Mouse (Mus musculus): ENCODE results near the gene Gm813.
A peak's percentile ranks its signal among the peaks of the same experiment; 100 is the strongest.
"Not testable (repeated sequence)": the region's sequence is repeated elsewhere in the genome, so short reads cannot be mapped to it uniquely, and the experiment has no call there.

Gm813 gene

GRCm38 (mm10) chr16:58616878-58617277 lies at the start of gene Gm813:
TSS of gene Gm813 (minus strand) at chr16:58616978.
- no peak for DNase-seq (ENCODE audit: low read depth, low spot score)

- not testable (repeated sequence) for DNase-seq (ENCODE audit: low read depth, low spot score)
Observed at GRCm38 (mm10) chr16:58665137-58665536, 48.4 kb upstream of the Gm813 start.

DNA sequence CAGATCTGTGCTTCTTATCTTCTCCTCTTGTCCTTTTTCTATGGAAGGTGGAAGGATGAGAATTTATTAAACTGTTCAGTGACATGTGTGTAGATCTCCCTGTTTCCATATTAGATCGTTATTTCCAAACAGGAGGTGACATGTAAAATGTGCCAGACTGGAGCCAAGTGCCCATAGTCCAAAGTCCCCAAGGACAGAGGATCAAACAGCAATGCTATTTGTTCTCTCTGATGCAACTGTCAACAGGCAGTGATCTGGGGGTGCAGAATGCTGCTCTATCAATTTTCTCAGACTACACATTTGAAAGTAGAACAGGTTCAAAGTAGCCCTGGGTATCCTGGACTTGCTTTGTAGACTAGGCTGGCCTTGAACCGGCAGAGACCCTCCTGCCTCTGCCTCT lies 47.0 kb upstream of the Gm813 start:
- DNase-seq (ENCODE audit: low read depth, low spot score): no peak

DNA sequence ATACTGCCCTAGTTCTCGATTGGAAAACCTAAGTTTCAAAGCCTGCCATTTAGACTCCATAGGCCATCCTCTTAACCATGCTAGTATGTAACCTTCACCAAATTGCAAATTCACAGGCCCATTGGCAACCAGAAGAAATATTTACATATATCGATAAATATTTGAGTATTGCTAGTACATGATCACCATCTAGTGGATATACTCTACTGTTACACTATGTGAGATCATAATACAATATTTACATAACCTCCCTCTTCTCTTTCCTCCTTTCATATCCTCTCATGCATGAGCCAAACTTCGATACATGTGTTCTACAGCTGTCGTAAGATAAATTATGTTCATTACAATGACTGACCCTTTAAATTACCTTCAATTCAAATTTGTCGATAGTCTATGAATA lies 46.2 kb upstream of the Gm813 start:
- DNase-seq (ENCODE audit: low read depth, low spot score): peak; percentile 33

GRCm38 (mm10) chr16:58662287-58662791 lies 45.6 kb upstream of the Gm813 start:
- DNase-seq (ENCODE audit: low read depth, low spot score): no peak

GRCm38 (mm10) chr16:58661826-58662225 lies 45.0 kb upstream of the Gm813 start:
- DNase-seq (ENCODE audit: low read depth, low spot score): no peak

GRCm38 (mm10) chr16:58658668-58659067 lies 41.9 kb upstream of the Gm813 start:
- DNase-seq (ENCODE audit: low read depth, low spot score): no peak

GRCm38 (mm10) chr16:58656526-58656925 lies 39.7 kb upstream of the Gm813 start:
- DNase-seq (ENCODE audit: low read depth, low spot score): no peak

- DNase-seq (ENCODE audit: low read depth, low spot score): no peak
Observed at GRCm38 (mm10) chr16:58655751-58656150, 39.0 kb upstream of the Gm813 start.

GRCm38 (mm10) chr16:58649979-58650378 lies 33.2 kb upstream of the Gm813 start:
- DNase-seq (ENCODE audit: low read depth, low spot score): no peak

DNA sequence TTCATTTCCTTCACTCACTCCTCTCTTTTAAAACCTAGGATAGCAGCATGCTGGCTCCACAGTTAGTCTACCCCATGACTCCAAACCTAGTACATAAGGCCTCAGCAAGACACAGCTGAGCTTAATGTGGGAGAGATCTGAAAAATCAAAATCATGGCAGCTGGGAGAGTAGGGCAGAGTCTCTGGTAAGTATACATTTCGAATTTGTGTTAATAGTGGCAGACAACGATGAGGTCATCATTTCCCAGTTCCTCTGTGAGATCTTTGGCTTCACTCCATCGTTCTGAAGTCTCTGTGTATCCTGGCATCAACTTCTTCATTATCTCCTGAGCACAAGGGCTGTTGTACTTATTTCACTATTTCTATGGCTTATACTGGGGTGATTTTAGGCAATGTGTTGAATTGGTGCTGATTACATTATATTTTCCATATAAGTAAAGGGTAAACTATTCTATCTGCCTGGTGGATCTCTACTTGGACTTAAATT lies 22.0 kb upstream of the Gm813 start, which contains the start of gene E330017A01Rik:
E330017A01Rik (minus strand) TSS at position 51 of the 487 bp plus-strand sequence.
- DNase-seq (ENCODE audit: low read depth, low spot score): no peak

DNA sequence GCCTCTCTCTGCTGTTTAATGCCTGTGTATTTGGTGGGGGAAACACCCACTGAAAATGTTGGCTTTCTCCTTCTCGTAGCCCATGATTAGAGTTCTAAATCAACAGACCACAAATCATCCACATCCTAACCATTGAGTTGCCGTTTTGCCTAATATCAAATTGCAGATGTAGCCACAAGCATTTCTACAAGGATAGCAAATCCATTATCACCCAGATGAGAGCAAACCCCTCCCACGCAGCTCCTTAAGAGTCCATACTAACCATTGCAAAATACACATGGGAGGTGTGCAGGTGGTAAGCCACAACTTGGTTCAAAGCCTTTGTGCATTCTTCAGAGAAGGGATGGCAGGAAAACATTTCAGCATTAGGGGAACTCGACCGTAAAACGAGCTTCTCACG lies 21.2 kb upstream of the Gm813 start:
- no peak for DNase-seq (ENCODE audit: low read depth, low spot score)

- no peak for DNase-seq (ENCODE audit: low read depth, low spot score)
Observed at GRCm38 (mm10) chr16:58637448-58637847, 20.7 kb upstream of the Gm813 start.

GRCm38 (mm10) chr16:58635866-58636265 lies 19.1 kb upstream of the Gm813 start:
- DNase-seq (ENCODE audit: low read depth, low spot score): no peak

GRCm38 (mm10) chr16:58629736-58630135 lies 13.0 kb upstream of the Gm813 start:
- no peak for DNase-seq (ENCODE audit: low read depth, low spot score)

DNA sequence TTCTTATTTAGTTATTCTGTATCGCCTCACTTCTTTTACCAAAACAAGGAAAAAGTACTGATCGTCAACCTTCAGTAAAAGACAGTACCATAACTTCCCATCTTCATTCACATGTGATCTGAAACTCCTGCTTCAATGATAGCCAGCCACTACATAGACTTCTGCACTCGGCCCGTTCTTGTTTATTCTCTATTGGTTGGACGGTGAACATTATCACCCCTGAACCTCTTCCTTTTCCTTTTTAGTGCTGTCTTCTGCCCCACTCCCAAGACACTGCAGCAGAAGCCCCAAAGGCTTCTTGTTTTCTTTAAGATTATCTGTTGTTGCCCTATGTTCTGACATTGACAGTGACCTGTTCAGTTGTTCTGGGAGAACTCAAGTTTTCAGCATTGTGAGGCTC lies 12.2 kb upstream of the Gm813 start:
- no peak for DNase-seq (ENCODE audit: low read depth, low spot score)

- DNase-seq (ENCODE audit: low read depth, low spot score): no peak
Observed at GRCm38 (mm10) chr16:58628336-58628680, 11.5 kb upstream of the Gm813 start.

GRCm38 (mm10) chr16:58627597-58628335 lies 11.0 kb upstream of the Gm813 start:
- no peak for DNase-seq (ENCODE audit: low read depth, low spot score)

DNA sequence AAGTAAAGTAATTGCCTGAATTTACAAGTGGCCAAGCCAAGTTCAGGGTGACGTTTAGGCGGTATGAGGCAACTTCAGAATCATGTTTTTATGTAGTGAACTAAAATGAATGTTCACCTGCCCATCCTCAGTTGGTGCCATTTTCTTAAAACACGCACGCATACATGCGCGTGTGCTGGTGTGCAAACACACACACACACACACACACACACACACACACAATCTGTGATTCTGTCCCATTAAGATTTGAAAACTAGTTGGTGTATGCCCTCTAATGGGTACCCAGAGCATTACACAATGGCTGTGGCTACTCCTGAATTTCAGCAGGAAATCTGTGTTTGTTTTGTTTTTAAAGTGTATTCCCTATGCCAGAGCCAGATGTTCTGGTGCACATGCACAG lies 7.2 kb upstream of the Gm813 start:
- peak; percentile 43 for DNase-seq (ENCODE audit: low read depth, low spot score)

DNA sequence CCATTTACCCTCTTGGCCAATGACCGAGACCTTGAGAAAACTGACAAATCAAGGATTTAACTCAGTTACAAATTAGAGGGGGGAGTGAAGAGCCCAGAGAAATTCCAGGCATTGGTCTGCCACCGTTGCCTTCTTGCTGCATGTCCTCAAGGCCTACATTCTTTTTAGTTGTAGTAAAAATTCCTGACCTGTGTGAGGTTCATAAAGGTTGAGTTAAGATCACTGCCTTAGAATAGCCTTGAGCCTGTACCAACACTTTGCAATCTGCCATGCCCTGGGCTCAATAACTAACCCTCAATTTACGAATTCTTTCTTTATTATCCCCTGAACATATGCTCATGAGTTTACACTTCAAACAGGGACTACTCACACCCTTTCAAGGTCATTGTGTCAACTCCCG lies 6.3 kb upstream of the Gm813 start:
- no peak for DNase-seq (ENCODE audit: low read depth, low spot score)

DNA sequence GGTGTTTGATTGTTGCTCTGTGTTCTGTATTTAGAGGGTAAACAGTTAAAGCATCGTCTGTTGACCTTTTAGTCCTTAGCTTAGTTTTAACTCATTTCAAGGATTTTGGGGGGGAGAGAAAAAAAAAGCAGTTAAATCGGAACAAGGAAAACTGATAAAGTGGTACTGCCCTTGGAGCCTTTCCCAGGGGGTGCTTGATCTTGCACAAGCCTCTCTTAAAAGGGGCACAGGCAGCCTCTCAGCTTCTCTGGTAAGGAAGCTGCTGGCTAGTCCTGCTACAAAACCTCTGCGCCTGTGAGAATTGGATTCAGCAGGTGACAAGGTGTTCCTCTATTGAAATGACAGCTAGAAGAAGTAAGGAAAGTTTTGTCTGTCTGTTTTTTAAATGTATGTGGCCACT lies 5.6 kb upstream of the Gm813 start:
- no peak for DNase-seq (ENCODE audit: low read depth, low spot score)

GRCm38 (mm10) chr16:58617346-58617745 lies 568 bp upstream of the Gm813 start:
- no peak for DNase-seq (ENCODE audit: low read depth, low spot score)

DNA sequence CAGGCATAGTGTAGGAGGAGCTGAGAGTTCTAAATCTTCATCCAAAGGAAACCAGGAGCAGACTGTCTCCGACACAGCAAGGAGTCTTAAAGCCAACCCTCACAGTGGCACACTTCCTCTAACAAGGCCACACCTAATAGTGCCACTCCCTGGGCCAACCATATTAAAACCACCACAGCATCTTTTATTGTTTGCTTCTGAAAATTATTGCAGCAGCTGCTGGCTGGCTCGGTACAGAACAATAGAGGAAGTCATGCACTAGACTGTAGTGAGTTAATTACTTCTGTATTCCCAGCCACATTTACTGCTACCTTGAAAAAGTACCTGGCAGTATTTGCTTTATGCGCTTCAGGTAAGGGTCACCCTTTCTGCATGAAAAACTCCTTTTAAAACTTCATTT lies 3.8 kb downstream of the Gm813 start:
- no peak for DNase-seq (ENCODE audit: low read depth, low spot score)

GRCm38 (mm10) chr16:58607101-58607500 lies 9.7 kb downstream of the Gm813 start:
- DNase-seq (ENCODE audit: low read depth, low spot score): no peak

Measured in CD4-positive, CD25-positive, alpha-beta regulatory T cell, adult 2 months (primary cell).